Mouse (Mus musculus) heart, adult 2 months (tissue): ENCODE measurements around the gene Slit1. TPM values are rescaled to one million over a fixed set of nuclear protein-coding genes. Genes with fewer than 3 reads are reported as not detected.
A peak's percentile ranks its signal among the peaks of the same experiment; 100 is the strongest.

Experiments used
- DNase-seq, 2 experiments: peaks; one replicate each; pipeline ENCODE4 v3.0.0; 2021
- H3K27ac ChIP-seq: fragments of 200-600 bp; 2 replicates; pipeline ENCODE4 v1.8.1; 2022
- H3K27me3 ChIP-seq: fragments of 200-500 bp; 2 replicates; pipeline ENCODE4 v1.6.1; 2012; ENCODE audit warnings: mild to moderate bottlenecking, low read length, inconsistent platforms, mixed read lengths; ENCODE audit not compliant: control insufficient read depth, insufficient read depth
- H3K36me3 ChIP-seq: fragments of 200-500 bp; 2 replicates; pipeline ENCODE4 v1.6.1; 2012; ENCODE audit warnings: low read length, inconsistent platforms; ENCODE audit not compliant: control insufficient read depth, insufficient read depth
- H3K4me1 ChIP-seq: fragments of 200-500 bp; 2 replicates; pipeline ENCODE4 v1.6.1; 2011; ENCODE audit warnings: low read length; ENCODE audit not compliant: control insufficient read depth, insufficient read depth
- H3K4me3 ChIP-seq: fragments of 200-600 bp; 2 replicates; pipeline ENCODE4 v1.8.1; 2022
- H3K79me2 ChIP-seq: fragments of 200-500 bp; replicated peaks from 2 replicates; pipeline ENCODE4 v1.6.1; 2012; ENCODE audit warnings: mild to moderate bottlenecking, inconsistent platforms, low read length, moderate library complexity, mixed read lengths; ENCODE audit not compliant: control insufficient read depth, insufficient read depth
- H3K9ac ChIP-seq: fragments of 200-500 bp; 2 replicates; pipeline ENCODE4 v1.6.1; 2012; ENCODE audit warnings: low read depth, mild to moderate bottlenecking, control low read depth, inconsistent platforms, low read length, mixed read lengths
- CTCF ChIP-seq: fragments of 200-600 bp; IDR thresholded peaks from 2 replicates; pipeline ENCODE4 v1.8.1; 2022; ENCODE audit warnings: antibody characterized with exemption, mild to moderate bottlenecking, moderate library complexity
- EP300 ChIP-seq: fragments of 200-500 bp; IDR thresholded peaks from 2 replicates; pipeline ENCODE4 v1.6.1; 2011; ENCODE audit warnings: low read depth, low read length, control low read depth; ENCODE audit not compliant: insufficient read depth
- POLR2A ChIP-seq: fragments of 200-500 bp; IDR thresholded peaks from 2 replicates; pipeline ENCODE4 v1.6.1; 2011; ENCODE audit warnings: mild to moderate bottlenecking, low read depth, low read length, control low read depth; ENCODE audit not compliant: insufficient read depth
- WGBS: fragments of 180-500 bp; shearing (Covaris S2); methylation state at CpG from one replicate; pipeline ENCODE4 v1.1.7; 2018; 5-methylcytosine and 5-hydroxymethylcytosine counted together
- intact Hi-C: fragments of 180-260 bp; cut with DNase I; formaldehyde crosslinking; loops from one replicate; pipeline ENCODE4 v1.15.1; 2025
- polyA plus RNA-seq: library from polyadenylated mRNA; depleted of rRNA; stranded (reverse); fragments of >200 nt; gene quantifications from 2 replicates; pipeline ENCODE4 v1.2.3, GENCODE M21; 2012
- total RNA-seq, 2 experiments: library from RNA; stranded (reverse); gene quantifications; 2 replicates each; pipeline ENCODE4 v1.2.3; 2021

Gene Slit1
- total and polyA plus RNA-seq, 3 experiments, result 0.05 to 0.07 (median 0.06) TPM

DNA sequence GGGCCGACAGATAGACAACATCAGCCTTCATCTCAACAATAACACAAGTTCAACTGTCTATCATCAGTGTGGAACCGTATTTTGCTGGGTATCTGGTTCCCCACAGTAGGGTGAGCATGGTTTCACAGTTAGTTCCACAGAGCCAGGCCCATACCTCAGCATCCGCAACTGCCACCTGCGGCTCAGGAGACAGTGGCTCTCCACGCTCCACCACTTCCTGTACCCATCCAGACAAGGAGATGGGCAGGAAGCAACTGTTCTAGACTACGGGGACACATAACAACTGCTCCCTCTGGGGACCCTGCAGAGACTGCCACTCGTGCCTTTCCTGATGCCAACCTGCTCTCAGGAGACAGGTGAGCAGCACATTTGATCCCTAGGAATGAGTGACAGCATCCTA, 25.2 kb upstream of the Slit1 start:
- Histone ChIP-seq H3K79me2 (no peaks in the 10 kb centered on the region), H3K27ac (no peak overlapping the region), H3K36me3 (no peaks in the 10 kb centered on the region), H3K9ac (no peak overlapping the region), H3K4me3 (no peak overlapping the region), H3K4me1 (no peaks in the 10 kb centered on the region), H3K27me3 (no peaks in the 10 kb centered on the region)
- 78% methylated on average over 7 of the region's 7 CpGs for WGBS
- no peak for TF ChIP-seq POLR2A
- TF ChIP-seq CTCF, result no peak
- no peak for TF ChIP-seq EP300
- DNase-seq, result no peak
- intact Hi-C loops, result no loop called here

GRCm38 (mm10) chr19:41766628-41767027, 23.2 kb upstream of the Slit1 start:
- no peak overlapping the region for H3K4me3 ChIP-seq
- 95% methylated on average over 5 of the region's 5 CpGs for WGBS
- no peaks in the 10 kb centered on the region for H3K79me2 ChIP-seq
- no peak for DNase-seq
- TF ChIP-seq POLR2A (no peak), EP300 (no peak), CTCF (no peak)
- intact Hi-C loops, result no loop called here
- no peaks in the 10 kb centered on the region for H3K36me3 ChIP-seq
- H3K4me1 ChIP-seq, result no peaks in the 10 kb centered on the region
- H3K27me3 ChIP-seq, result no peaks in the 10 kb centered on the region
- no peak overlapping the region for H3K27ac ChIP-seq
- no peak overlapping the region for H3K9ac ChIP-seq

DNA sequence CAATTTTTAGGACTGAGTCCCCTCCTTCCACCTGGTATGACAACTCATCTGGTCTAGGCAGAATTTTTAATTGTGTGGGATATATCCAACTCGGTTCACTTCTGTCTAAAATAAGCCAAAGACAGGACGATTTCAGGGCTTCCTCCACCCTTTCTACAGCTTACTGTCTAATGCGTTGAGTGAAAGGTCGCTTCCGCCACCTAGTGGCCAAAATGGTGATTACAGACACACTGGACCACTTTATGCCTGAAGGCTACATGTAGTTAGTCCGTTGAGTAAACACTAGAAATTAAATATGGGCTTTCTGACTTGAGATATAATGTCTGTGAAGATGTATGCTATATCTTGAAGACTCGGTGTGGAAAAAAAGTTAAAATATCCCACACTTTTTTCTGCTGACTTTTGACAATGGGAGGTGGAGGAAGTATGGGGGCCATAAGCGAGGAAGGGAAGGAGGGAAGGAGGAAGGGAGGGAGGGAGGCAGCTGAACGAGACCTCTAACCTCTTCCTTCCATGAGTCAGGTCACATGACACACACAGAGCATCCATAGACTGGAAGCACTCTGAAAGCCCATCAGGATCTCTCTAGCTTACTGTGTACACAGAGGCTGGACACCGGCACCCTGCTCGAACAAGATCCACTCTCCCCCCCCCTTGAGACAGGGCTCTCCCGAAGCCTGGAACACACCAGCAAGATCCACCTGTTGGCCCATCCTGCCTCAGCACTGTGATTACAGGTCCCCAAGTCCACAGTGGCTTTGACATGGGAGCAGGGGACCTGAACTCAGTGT, 20.6 kb upstream of the Slit1 start:
- no peaks in the 10 kb centered on the region for H3K36me3 ChIP-seq
- H3K4me3 ChIP-seq, result no peak overlapping the region
- no peaks in the 10 kb centered on the region for H3K27me3 ChIP-seq
- no peaks in the 10 kb centered on the region for H3K79me2 ChIP-seq
- H3K4me1 ChIP-seq, result no peaks in the 10 kb centered on the region
- 26% methylated on average over 12 of the region's 12 CpGs for whole genome bisulfite sequencing
- TF ChIP-seq CTCF (peak; percentile 93), EP300 (peak; percentile 54; the same call in 1 of the 2 replicates), POLR2A (no peak)
- intact Hi-C loops, result loop anchor here (1.0 to 5.0 kb wide), 4 partner anchors 108 to 677 kb away; no protein-coding TSS in a partner anchor
- H3K9ac ChIP-seq, result no peak overlapping the region
- peak; percentile 73 to 87 for DNase-seq
- H3K27ac ChIP-seq, result no peak overlapping the region

DNA sequence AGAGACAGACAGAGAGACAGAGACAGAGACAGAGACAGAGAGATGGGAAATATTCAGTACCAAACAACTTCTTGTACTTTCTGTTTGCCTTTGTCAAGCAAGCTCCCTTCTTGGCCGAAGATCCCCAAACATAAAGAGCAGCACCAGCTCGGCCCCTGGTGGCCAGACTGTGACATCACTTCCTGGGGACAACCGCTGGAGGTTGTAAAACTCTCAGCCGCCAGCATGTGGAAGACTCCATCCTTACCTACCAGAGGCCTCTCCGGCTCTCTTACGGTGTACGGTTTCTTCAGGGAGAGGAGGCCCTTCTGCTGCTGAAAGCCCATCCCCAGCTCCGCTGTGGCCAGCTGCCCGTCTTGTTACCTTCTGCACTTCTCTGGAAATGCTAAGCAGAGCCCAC, 18.1 kb upstream of the Slit1 start:
- H3K36me3 ChIP-seq, result no peaks in the 10 kb centered on the region
- WGBS, result 51% methylated on average over 9 of the region's 9 CpGs
- no peaks in the 10 kb centered on the region for H3K4me1 ChIP-seq
- H3K9ac ChIP-seq, result no peak overlapping the region
- DNase-seq, result no peak
- no peak overlapping the region for H3K27ac ChIP-seq
- H3K4me3 ChIP-seq, result no peak overlapping the region
- H3K27me3 ChIP-seq, result no peaks in the 10 kb centered on the region
- intact Hi-C loops, result loop anchor here (5.0 kb wide), 2 partner anchors 444 to 674 kb away; no protein-coding TSS in a partner anchor
- no peaks in the 10 kb centered on the region for H3K79me2 ChIP-seq
- TF ChIP-seq CTCF, result peak; percentile 62
- no peak for TF ChIP-seq POLR2A
- no peak for TF ChIP-seq EP300

GRCm38 (mm10) chr19:41759765-41760164, 16.3 kb upstream of the Slit1 start:
- Histone ChIP-seq H3K36me3 (no peaks in the 10 kb centered on the region), H3K27me3 (no peaks in the 10 kb centered on the region)

GRCm38 (mm10) chr19:41759270-41759669, 15.8 kb upstream of the Slit1 start:
- H3K9ac ChIP-seq, result no peak overlapping the region
- H3K79me2 ChIP-seq, result no peaks in the 10 kb centered on the region
- WGBS, result 84% methylated on average over 5 of the region's 5 CpGs
- H3K27me3 ChIP-seq, result no peaks in the 10 kb centered on the region
- no peak overlapping the region for H3K4me3 ChIP-seq
- no peaks in the 10 kb centered on the region for H3K36me3 ChIP-seq
- no peak for DNase-seq
- intact Hi-C loops, result no loop called here
- TF ChIP-seq CTCF, result no peak
- no peak for TF ChIP-seq EP300
- no peak for TF ChIP-seq POLR2A
- no peaks in the 10 kb centered on the region for H3K4me1 ChIP-seq
- H3K27ac ChIP-seq, result no peak overlapping the region

More at GRCm38 (mm10) chr19:41759765-41760164, 16.3 kb upstream of the Slit1 start:
- 84% methylated on average over 6 of the region's 6 CpGs for WGBS
- no peaks in the 10 kb centered on the region for H3K79me2 ChIP-seq
- TF ChIP-seq CTCF, result 0 out of 2 replicates have a peak, but pooled peaks have one; percentile 13
- TF ChIP-seq EP300, result no peak
- no peak for DNase-seq
- H3K9ac ChIP-seq, result no peak overlapping the region
- H3K4me1 ChIP-seq, result no peaks in the 10 kb centered on the region
- intact Hi-C loops, result loop anchor here (5.0 kb wide), 2 partner anchors 442 to 672 kb away; no protein-coding TSS in a partner anchor
- H3K4me3 ChIP-seq, result no peak overlapping the region
- H3K27ac ChIP-seq, result no peak overlapping the region
